Mouse (Mus musculus): ENCODE measurements at regions not wholly inside any gene's neighbourhood (a gene's known extent, or its start where the extent isn't known, plus 50 kb on each side); places are given as distances from the start of the nearest gene placed in this dataset.

- no peaks in the 10 kb centered on the region; the same call in none of the 2 replicates for H3K4me1 ChIP-seq (ENCODE audit: control insufficient read depth, insufficient read depth, low read length)
- H3K4me3 ChIP-seq (replicated peaks; ENCODE audit: control insufficient read depth, low read depth, low read length): no peak overlapping the region
- 82% methylated on average over 8 of the region's 8 CpGs for WGBS
- H3K27ac ChIP-seq (ENCODE audit: control insufficient read depth, insufficient read depth, low read depth, low read length, poor library complexity): no peak overlapping the region
- TF ChIP-seq CTCF (IDR thresholded peaks at IDR 0.05; ENCODE audit: control insufficient read depth, insufficient read depth, low read length) (no peak), POLR2A (IDR thresholded peaks at IDR 0.05; ENCODE audit: borderline replicate concordance, control insufficient read depth, low read depth, low read length) (no peak)
These were observed 223.4 kb downstream of the Sipa1l2 start for GRCm38 (mm10) chr8:125346182-125346581.

- Histone ChIP-seq H3K27ac (ENCODE audit: control insufficient read depth, insufficient read depth, low read depth, low read length, poor library complexity) (no peak overlapping the region), H3K4me3 (replicated peaks; ENCODE audit: control insufficient read depth, low read depth, low read length) (no peak overlapping the region), H3K4me1 (ENCODE audit: control insufficient read depth, insufficient read depth, low read length) (no peaks in the 10 kb centered on the region; the same call in none of the 2 replicates)
- TF ChIP-seq CTCF (IDR thresholded peaks at IDR 0.05; ENCODE audit: control insufficient read depth, insufficient read depth, low read length) (no peak), POLR2A (IDR thresholded peaks at IDR 0.05; ENCODE audit: borderline replicate concordance, control insufficient read depth, low read depth, low read length) (no peak)
- 84% methylated on average over 10 of the region's 10 CpGs for WGBS
These were observed 224.0 kb downstream of the Sipa1l2 start for GRCm38 (mm10) chr8:125345571-125345970.

- WGBS: 47% methylated on average over 9 of the region's 9 CpGs
- no peak overlapping the region for H3K4me3 ChIP-seq (replicated peaks; ENCODE audit: control insufficient read depth, low read depth, low read length)
- no peak overlapping the region for H3K27ac ChIP-seq (ENCODE audit: control insufficient read depth, insufficient read depth, low read depth, low read length, poor library complexity)
- TF ChIP-seq POLR2A (IDR thresholded peaks at IDR 0.05; ENCODE audit: borderline replicate concordance, control insufficient read depth, low read depth, low read length): no peak
- no peaks in the 10 kb centered on the region; the same call in 1 of the 2 replicates for H3K4me1 ChIP-seq (ENCODE audit: control insufficient read depth, insufficient read depth, low read length)
These were observed 225.7 kb downstream of the Sipa1l2 start for GRCm38 (mm10) chr8:125343867-125344266.

DNA sequence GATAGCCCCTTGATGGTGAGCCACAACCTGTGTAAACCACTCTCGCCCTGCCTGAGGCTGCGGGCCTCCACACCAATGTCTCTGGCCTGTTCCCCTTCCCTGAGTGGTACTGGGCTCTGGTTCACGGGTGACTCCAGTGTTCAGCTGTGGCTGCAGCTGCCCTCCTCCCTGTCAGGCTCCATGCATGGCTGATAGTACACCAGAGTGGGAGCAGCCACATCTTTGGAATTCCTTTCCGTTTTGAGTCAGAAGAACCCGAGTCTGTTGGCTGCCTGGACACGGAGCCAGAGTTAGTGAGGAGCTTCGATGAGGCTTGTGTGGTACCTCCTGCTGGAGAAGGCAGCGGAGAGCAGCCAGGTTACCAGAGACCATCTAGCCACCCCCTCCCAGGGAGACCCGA lies 227.1 kb downstream of the Sipa1l2 start:
- TF ChIP-seq CTCF (IDR thresholded peaks at IDR 0.05; ENCODE audit: control insufficient read depth, insufficient read depth, low read length) (no peak), POLR2A (IDR thresholded peaks at IDR 0.05; ENCODE audit: borderline replicate concordance, control insufficient read depth, low read depth, low read length) (no peak)
- Histone ChIP-seq H3K4me3 (replicated peaks; ENCODE audit: control insufficient read depth, low read depth, low read length) (no peak overlapping the region), H3K4me1 (ENCODE audit: control insufficient read depth, insufficient read depth, low read length) (no peaks in the 10 kb centered on the region; the same call in 1 of the 2 replicates), H3K27ac (ENCODE audit: control insufficient read depth, insufficient read depth, low read depth, low read length, poor library complexity) (no peak overlapping the region)
- WGBS: 80% methylated on average over 9 of the region's 9 CpGs

DNA sequence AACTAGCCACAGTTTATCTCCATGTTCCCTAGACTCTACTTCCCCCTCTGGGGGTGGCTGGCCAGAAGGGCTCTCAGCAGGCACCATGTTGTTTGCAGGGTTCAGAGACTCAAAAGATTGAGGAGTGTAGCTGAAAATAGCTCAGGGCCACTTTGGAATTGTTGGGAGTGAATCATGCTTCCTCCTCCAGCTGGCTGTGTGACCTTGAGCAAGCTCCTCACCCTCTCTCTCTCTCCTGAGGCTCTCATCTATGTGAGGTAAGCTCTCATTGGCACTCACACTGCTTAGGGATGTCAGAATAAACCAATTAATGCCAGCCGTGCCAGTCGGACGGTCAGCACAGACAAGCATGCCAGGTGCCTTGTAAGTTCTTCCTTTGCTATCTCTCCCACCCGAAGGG lies 228.0 kb downstream of the Sipa1l2 start:
- no peaks in the 10 kb centered on the region; the same call in 1 of the 2 replicates for H3K4me1 ChIP-seq (ENCODE audit: control insufficient read depth, insufficient read depth, low read length)
- 77% methylated on average over 4 of the region's 4 CpGs for WGBS
- H3K27ac ChIP-seq (ENCODE audit: control insufficient read depth, insufficient read depth, low read depth, low read length, poor library complexity): no peak overlapping the region
- H3K4me3 ChIP-seq (replicated peaks; ENCODE audit: control insufficient read depth, low read depth, low read length): no peak overlapping the region
- TF ChIP-seq POLR2A (IDR thresholded peaks at IDR 0.05; ENCODE audit: borderline replicate concordance, control insufficient read depth, low read depth, low read length): no peak
- no peak for TF ChIP-seq CTCF (IDR thresholded peaks at IDR 0.05; ENCODE audit: control insufficient read depth, insufficient read depth, low read length)

DNA sequence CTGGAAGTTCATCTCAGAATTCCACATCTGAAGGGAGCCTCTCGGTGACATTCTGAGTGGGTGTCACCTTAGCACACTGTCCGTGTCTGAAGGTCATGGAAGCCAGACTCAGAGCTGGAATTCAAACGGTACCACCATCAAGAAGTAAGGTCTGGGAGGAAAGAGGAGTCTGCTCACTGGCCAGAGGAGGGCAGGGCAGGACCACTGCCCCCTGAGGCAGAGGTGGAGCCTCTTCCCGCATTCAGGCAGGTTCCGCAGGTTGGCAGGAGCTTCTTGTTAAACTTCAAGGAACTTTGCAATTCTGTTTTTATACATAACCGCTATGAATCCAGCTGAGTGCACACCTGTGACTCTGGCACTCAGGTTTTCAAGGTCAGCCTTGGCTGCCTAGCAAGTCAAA lies 231.4 kb downstream of the Sipa1l2 start:
- 56% methylated on average over 6 of the region's 6 CpGs for WGBS
- H3K4me3 ChIP-seq (replicated peaks; ENCODE audit: control insufficient read depth, low read depth, low read length): no peak overlapping the region
- H3K4me1 ChIP-seq (ENCODE audit: control insufficient read depth, insufficient read depth, low read length): no peaks in the 10 kb centered on the region
- no peak overlapping the region for H3K27ac ChIP-seq (ENCODE audit: control insufficient read depth, insufficient read depth, low read depth, low read length, poor library complexity)
- TF ChIP-seq POLR2A (IDR thresholded peaks at IDR 0.05; ENCODE audit: borderline replicate concordance, control insufficient read depth, low read depth, low read length): no peak
- TF ChIP-seq CTCF (IDR thresholded peaks at IDR 0.05; ENCODE audit: control insufficient read depth, insufficient read depth, low read length): peak; percentile 17; the same call in 1 of the 2 replicates

- Histone ChIP-seq H3K4me1 (ENCODE audit: control insufficient read depth, insufficient read depth, low read length) (no peaks in the 10 kb centered on the region), H3K4me3 (replicated peaks; ENCODE audit: control insufficient read depth, low read depth, low read length) (no peak overlapping the region), H3K27ac (ENCODE audit: control insufficient read depth, insufficient read depth, low read depth, low read length, poor library complexity) (no peak overlapping the region)
- 66% methylated on average over 18 of the region's 18 CpGs for WGBS
- TF ChIP-seq POLR2A (IDR thresholded peaks at IDR 0.05; ENCODE audit: borderline replicate concordance, control insufficient read depth, low read depth, low read length): no peak
- TF ChIP-seq CTCF (IDR thresholded peaks at IDR 0.05; ENCODE audit: control insufficient read depth, insufficient read depth, low read length): no peak
These were observed 232.0 kb downstream of the Sipa1l2 start for GRCm38 (mm10) chr8:125337444-125338077.

GRCm38 (mm10) chr8:125336799-125337198 lies 232.8 kb downstream of the Sipa1l2 start:
- no peak overlapping the region for H3K27ac ChIP-seq (ENCODE audit: control insufficient read depth, insufficient read depth, low read depth, low read length, poor library complexity)
- TF ChIP-seq CTCF (IDR thresholded peaks at IDR 0.05; ENCODE audit: control insufficient read depth, insufficient read depth, low read length) (no peak), POLR2A (IDR thresholded peaks at IDR 0.05; ENCODE audit: borderline replicate concordance, control insufficient read depth, low read depth, low read length) (no peak)
- H3K4me3 ChIP-seq (replicated peaks; ENCODE audit: control insufficient read depth, low read depth, low read length): no peak overlapping the region
- H3K4me1 ChIP-seq (ENCODE audit: control insufficient read depth, insufficient read depth, low read length): no peaks in the 10 kb centered on the region
- WGBS: 34% methylated on average over 3 of the region's 3 CpGs
